Mouse (Mus musculus) lung, adult 2 months (tissue): ENCODE results near the gene Stpg1. TPM values are rescaled to one million over a fixed set of nuclear protein-coding genes. Genes with fewer than 3 reads are reported as not detected.

ENCODE experiments used
- DNase-seq: peaks from one replicate; pipeline ENCODE4 v3.0.0; 2022
- H3K4me1 ChIP-seq: fragments of 200-500 bp; 2 replicates; pipeline ENCODE4 v1.6.1; 2011; ENCODE audit warnings: low read length; ENCODE audit not compliant: control insufficient read depth, insufficient read depth
- H3K4me3 ChIP-seq: fragments of 200-500 bp; replicated peaks from 2 replicates; pipeline ENCODE3; 2011; ENCODE audit warnings: low read depth, mild to moderate bottlenecking, control low read depth, low read length; ENCODE audit errors: extremely low read depth
- CTCF ChIP-seq: fragments of 200-500 bp; IDR thresholded peaks from 2 replicates; pipeline ENCODE4 v1.5.1; 2011; ENCODE audit warnings: mild to moderate bottlenecking, low read length, control low read depth; ENCODE audit not compliant: insufficient read depth
- POLR2A ChIP-seq: fragments of 200-500 bp; IDR thresholded peaks from 2 replicates; pipeline ENCODE4 v1.6.1; 2011; ENCODE audit warnings: low read depth, mild to moderate bottlenecking, control low read depth, low read length, borderline replicate concordance; ENCODE audit errors: extremely low read depth
- WGBS: fragments of 180-500 bp; shearing (Covaris S2); methylation state at CpG from one replicate; pipeline ENCODE4 v1.1.7; 2018; 5-methylcytosine and 5-hydroxymethylcytosine counted together
- polyA plus RNA-seq: library from polyadenylated mRNA; depleted of rRNA; stranded (reverse); fragments of >200 nt; gene quantifications from 2 replicates; pipeline ENCODE4 v1.2.3, GENCODE M21; 2012

Stpg1 gene
- polyA plus RNA-seq, 1 experiment = 1.3 TPM

DNA sequence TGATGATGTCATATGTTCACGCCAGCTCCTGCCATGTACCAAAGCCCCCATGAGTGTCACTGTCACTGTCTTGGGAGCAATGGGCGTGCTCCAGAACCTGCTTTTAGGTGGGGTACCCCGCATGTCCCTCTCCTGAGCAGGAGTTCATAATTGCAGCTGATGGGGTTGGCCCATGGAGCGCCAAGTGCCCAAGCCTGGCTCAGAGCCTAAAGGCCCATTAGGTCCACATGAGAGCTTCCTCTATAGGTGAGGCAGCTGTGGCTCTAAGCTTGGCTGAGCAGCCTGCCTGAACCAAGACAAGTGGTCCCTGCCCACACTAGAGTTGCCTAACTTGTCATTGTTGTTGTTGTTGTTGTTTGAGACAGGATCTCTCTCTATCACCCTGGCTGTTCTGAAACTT lies 52.2 kb downstream of the Stpg1 start:
- WGBS = 82% methylated on average over 4 of the region's 4 CpGs
- 0 out of 2 replicates have a peak, but pooled peaks cover 6% of the 10 kb centered on the region for H3K4me1 ChIP-seq
- peak; percentile 33 for DNase-seq
- TF ChIP-seq CTCF (no peak), POLR2A (no peak)
- no peak overlapping the region for H3K4me3 ChIP-seq

DNA sequence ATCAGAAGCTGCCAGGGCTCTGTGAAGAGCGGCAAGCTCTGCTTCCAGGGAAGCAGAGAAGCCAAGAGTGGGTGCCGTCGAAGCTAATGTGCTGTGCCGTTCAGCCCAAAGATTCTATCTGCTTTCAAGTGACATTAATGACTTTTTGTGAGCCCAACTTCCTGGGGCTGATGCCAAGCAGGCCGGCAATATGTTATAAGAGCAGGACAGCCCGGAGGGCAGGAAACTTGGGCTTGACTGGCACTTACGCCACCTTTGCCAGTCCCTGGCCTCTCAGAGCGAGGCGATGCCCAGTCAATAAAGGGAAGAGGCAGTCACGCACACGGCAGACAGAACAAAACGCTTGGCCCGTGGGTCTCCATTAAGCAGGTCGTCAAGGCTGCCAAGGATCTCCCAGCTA lies 53.0 kb downstream of the Stpg1 start:
- 0 out of 2 replicates have a peak, but pooled peaks cover 6% of the 10 kb centered on the region for H3K4me1 ChIP-seq
- H3K4me3 ChIP-seq = no peak overlapping the region
- 28% methylated on average over 14 of the region's 14 CpGs for WGBS
- peak; percentile 39 for DNase-seq
- TF ChIP-seq CTCF = no peak
- TF ChIP-seq POLR2A = no peak

DNA sequence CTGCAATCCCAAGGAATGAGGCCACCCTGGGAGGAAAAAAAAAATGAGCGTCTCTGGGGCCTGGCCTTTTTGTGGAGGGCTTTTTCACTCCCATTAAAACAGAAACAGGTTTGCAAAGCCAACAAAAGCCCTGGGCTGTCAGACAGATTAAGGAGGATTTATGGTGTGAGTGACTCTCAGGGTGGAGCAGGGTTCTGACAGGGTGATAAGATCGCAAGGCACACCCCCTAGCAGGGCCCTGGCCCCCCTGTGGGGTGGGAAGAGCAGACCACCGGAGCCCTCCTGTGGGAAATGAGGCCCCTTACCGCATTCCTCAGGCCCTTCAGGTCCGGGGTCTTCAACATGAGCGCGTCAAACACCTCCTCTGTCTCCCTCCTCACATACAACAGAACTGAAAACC lies 53.5 kb downstream of the Stpg1 start:
- DNase-seq = no peak
- 0 out of 2 replicates have a peak, but pooled peaks cover 6% of the 10 kb centered on the region for H3K4me1 ChIP-seq
- H3K4me3 ChIP-seq = no peak overlapping the region
- 51% methylated on average over 7 of the region's 7 CpGs for WGBS
- TF ChIP-seq POLR2A (no peak), CTCF (no peak)

DNA sequence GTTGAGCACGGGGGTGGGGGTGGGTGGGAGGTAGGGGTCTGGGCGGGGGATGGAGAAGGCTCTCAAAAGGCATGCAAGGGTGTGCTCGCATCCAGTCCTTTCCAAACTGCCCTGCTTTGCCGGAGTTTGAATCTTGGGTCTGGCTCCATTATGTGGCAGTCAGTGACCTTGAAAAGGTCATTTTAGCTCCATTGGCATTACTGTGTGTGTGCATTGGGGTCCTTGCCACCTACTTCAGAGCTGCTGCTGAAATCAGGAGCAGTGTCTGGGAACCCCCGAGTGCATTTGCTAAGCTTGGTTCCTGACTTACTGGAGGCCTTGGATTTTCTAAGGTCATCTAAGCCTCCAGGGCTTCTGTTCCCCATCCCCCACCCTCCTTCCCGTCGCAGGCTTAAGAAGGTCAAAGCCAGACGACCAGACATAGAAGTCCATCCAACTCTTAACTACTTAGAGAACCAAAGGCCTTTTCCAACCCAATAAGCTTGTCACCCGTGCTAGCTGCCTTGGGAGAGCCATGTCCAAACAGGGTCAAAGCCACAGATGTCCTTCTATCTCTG lies 54.0 kb downstream of the Stpg1 start:
- no peak for DNase-seq
- 62% methylated on average over 9 of the region's 9 CpGs for WGBS
- 0 out of 2 replicates have a peak, but pooled peaks cover 6% of the 10 kb centered on the region for H3K4me1 ChIP-seq
- no peak for TF ChIP-seq POLR2A
- TF ChIP-seq CTCF = no peak
- no peak overlapping the region for H3K4me3 ChIP-seq

DNA sequence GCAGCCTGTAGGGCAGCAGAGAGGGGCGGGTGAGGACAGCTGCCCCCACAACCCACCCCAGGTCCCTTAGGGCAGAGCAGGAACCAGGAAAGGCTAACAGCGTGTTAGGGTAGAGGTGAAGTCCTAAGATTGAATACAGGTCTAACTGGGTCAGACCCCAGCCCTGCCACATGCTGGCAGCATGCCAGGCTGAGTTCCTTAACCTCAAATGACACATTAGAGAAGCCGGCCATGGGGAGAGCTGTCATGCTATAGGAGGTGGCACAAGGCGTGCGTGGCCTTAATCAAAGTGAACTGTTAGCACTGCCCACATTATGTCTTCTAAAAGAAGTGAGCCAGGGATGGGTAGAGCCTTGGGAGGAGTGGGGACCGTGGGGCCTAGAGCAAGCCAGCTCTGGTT lies 54.7 kb downstream of the Stpg1 start:
- 80% methylated on average over 6 of the region's 6 CpGs for WGBS

DNA sequence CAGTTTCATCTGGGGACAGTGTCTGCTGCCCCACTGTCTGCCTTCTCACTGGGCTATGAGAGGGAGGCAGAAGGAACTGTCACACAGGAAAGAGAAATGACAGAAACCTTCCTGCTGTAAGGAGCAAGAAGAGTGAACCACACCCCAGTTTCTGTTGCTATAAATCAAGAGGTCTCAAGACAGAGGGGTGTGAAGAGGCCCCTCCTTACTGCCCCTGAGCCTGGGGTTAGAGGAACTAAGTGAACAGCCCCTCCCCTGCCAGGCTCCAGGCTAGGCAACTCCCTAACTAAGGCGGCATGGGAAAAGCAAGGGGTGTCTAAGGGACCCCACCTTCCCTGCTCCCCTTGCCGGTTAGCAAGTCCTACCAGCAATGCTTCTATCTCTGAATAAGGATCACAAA lies 69.2 kb downstream of the Stpg1 start:
- WGBS = 47% methylated on average over 2 of the region's 2 CpGs
- no peak for DNase-seq
- no peak for TF ChIP-seq CTCF
- TF ChIP-seq POLR2A = no peak
- H3K4me1 ChIP-seq = no peaks in the 10 kb centered on the region
- H3K4me3 ChIP-seq = no peak overlapping the region

More for the DNA sequence above, 54.7 kb downstream of the Stpg1 start:
- TF ChIP-seq POLR2A (no peak), CTCF (no peak)
- no peak overlapping the region for H3K4me3 ChIP-seq
- H3K4me1 ChIP-seq = 0 out of 2 replicates have a peak, but pooled peaks cover 6% of the 10 kb centered on the region
- no peak for DNase-seq

DNA sequence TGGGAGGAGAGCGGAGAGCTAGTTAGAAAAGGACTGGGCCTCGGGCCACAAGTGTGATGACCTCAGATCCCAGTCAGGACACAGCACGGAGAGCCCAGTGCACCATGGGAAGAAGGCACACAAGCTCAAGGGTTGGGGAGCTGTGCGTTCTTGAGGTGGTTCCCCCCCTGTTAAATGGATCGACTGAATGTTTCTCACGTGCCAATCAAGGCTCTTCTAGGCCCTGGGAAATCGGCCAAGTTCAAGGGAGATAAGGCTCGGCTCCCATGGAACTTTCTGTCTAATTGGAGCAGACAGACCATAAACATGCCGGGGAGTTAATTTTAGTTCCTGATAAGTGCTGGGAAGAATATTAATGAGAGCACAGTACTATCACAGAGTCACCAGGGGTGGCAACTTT lies 70.8 kb downstream of the Stpg1 start:
- DNase-seq = no peak
- WGBS = 29% methylated on average over 9 of the region's 9 CpGs
- H3K4me1 ChIP-seq = peaks cover 6% of the 10 kb centered on the region; the same call in 1 of the 2 replicates
- no peak overlapping the region for H3K4me3 ChIP-seq
- TF ChIP-seq POLR2A (no peak), CTCF (no peak)

DNA sequence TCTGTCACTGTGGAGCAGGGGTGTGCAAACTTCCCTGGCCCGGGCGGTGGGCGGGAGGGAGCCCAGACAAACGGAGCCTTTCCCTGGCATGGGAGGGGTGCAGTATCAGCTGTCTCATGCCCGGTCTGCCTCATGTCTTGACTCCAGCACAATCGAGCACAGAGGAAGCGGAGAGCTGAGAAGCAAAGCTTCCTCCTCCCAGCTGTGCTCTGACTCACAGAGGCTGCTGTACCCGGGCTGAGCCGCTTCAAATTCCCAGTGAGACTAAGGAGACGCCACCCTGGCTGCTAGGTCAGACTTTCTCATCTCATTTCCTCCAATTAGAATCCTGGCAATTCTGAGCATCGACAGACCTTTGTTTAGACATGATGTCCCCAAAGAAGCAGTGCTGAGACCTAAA lies 72.5 kb downstream of the Stpg1 start:
- Histone ChIP-seq H3K4me1 (peaks cover 7% of the 10 kb centered on the region; the same call in 1 of the 2 replicates), H3K4me3 (no peak overlapping the region)
- WGBS = 36% methylated on average over 11 of the region's 11 CpGs
- no peak for DNase-seq
- TF ChIP-seq POLR2A = no peak
- TF ChIP-seq CTCF = no peak

DNA sequence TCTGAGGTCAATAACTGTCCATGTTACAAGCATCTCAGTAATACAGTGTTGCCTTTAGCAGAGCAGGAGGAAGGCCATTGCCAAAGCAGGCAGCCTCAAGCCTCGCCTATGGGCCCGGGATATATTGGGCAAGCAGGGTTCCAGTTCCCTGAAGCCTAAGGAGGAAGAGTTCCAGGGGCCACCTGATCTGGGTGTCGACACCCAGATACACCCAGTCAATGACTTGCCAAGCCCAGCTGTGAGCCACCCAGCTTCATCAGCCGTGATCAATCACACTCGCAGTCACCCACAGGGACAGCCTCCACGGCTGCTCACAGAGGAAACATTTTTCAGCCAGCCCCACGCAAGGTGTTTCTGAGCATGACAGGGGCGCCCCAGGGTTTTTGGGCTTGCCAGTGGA lies 72.9 kb downstream of the Stpg1 start:
- no peak overlapping the region for H3K4me3 ChIP-seq
- 48% methylated on average over 8 of the region's 8 CpGs for WGBS
- DNase-seq = no peak
- no peak for TF ChIP-seq POLR2A
- no peak for TF ChIP-seq CTCF
- peaks cover 7% of the 10 kb centered on the region; the same call in 1 of the 2 replicates for H3K4me1 ChIP-seq

DNA sequence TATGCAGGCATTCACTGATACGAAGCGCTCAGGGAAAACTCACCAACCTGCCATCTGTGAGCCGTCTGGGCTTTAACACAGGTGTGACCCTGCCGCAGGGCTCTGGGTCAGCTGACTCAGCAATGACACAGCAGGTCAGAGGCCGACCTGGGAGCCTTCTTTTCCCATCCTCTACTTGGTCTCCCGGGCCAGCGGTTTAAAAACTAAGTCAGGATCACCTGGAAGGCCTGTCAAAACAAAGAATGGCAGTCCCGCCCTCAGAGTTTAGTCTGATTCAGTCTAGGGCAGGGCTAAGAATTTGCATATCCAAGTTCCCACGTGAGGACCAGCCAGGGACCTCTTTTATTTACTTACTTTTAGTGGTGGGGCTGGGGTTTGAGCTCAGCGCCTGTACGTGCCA lies 74.6 kb downstream of the Stpg1 start:
- TF ChIP-seq POLR2A (no peak), CTCF (no peak)
- DNase-seq = no peak
- Histone ChIP-seq H3K4me1 (peaks cover 16% of the 10 kb centered on the region), H3K4me3 (no peak overlapping the region)
- 17% methylated on average over 11 of the region's 11 CpGs for WGBS

DNA sequence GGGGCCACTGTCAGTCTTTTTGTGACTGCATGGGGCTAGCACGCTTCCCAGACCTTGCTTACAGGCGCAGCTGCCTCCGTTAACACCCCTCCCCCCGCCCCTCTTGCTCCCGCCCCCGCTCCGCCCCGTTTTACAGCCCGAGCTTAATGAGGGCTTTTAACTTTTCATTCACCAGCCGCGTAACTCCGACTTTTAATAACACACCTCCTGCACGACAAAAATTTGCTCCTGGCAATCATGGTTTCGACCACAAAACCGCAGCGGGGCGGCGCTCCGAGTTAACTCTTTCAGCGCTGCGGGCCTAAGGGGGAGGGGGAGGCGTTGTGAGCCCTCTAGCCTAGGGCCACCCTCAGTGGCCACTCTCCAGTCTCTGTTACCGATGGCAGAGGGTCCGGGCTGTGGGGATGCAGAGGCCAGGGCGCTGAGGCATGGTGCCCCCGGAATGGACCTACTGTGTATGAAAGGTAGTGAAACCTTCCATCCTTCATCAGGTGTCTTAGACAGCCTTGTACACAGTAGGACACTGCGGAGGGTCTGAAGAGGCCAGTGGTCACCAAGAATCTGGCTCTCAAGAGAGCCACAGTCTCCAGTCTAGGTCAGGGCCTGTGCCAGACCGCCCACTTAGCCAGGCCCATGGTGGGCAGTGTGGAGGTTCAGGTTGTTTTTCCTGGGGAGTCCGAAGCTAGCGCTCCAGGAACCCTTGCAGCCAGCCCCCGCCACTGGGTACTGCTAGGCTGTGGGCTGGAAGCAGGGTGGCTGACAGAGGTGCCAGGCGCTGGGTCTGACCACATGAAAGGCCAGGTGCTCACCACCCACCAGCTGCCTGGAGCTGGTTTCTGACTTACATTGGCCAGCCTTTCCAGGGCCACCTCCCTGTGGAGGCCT lies 75.8 kb downstream of the Stpg1 start:
- DNase-seq = peak; percentile 41
- 14% methylated on average over 32 of the region's 32 CpGs for WGBS
- peaks cover 16% of the 10 kb centered on the region for H3K4me1 ChIP-seq
- TF ChIP-seq CTCF = no peak
- TF ChIP-seq POLR2A = no peak
- no peak overlapping the region for H3K4me3 ChIP-seq
